Mouse (Mus musculus): ENCODE results near the gene Cpm. TPM values are rescaled to one million over a fixed set of nuclear protein-coding genes. Genes with fewer than 3 reads are reported as not detected.

Gene Cpm
- polyA plus RNA-seq, 1 experiment: not detected

DNA sequence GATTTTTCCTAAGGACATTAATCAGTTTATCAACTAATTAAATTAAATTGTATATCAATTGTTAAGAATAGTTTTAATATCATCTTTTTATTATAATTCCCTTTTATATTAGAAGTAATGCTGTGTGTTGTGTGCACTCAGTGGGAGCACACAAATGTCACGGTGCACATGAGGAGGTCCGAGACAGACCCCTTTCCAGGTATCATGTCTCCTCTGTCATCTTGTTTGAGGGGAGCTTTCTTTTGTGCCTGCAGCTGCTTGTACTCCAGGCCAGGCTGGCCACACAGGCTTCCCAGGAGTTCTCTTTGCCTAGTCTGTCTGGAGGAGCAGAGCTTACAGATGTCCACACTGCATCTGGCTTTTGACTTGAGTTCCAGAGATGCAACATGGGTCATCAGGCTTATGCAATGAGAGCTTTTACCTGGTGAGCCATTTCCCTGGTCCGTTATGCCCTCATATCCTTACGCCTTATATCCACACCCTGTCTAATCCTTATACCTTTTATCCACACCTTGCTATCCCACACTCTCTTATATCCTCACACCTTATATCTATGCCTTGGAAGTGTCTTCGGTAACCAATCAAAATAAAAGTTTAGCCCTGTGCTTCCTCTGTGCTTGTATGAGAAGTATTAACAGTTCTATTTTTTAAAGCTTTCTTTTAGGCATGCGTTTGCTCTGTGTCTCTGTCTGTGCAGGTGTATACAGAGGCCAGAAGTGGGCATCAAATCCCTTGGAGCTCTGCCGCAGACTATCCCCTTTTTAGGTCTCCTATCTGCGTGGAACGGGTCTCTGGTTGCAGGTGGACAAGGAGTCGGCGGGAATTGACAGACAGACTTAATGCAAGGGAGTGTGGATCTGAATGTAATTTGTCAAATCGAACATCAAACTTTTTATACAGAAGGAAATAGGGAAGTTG is 7.4 kb upstream of the Cpm start:
- TF ChIP-seq GATA1 (IDR thresholded peaks at IDR 0.05; ENCODE audit: low read length): no peak

DNA sequence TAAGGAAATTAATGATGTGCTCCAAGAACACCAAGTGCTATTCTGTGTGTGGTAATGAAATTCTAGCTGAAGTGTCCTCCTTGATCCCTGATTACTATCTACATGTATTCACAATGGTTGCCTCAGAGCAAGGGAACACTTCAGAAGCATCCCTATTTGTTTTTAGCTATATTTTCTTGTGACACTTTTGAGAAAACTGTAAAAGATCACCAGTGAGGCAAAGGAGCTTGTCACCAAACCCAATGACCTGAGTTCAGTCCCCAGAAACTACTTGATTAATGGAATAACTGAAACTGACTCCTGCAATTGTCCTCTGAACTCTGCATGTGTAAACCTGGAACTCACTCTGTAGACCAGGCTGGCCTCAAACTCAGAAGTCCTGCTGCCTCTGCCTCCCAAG is 5.9 kb upstream of the Cpm start:
- no peak for TF ChIP-seq GATA1 (IDR thresholded peaks at IDR 0.05; ENCODE audit: low read length)

DNA sequence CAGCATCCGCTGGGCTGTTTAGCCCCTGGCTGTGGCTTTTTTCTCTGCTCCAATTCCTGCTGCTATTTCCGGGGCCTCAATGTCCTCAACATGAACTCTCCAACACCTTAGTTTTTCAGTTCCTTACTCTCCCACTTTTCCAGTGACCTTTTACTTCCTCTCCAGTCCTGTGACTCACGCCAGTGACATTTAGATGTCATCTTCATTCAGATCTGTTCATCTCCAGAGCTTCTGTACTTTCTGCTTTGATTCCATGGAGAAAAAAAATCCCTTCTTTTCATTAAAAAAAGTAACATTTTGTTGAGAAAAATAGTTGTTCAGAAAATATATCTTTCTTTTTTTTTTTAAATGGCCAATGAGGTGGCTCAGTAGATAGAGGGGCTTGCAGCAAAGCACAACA is 5.1 kb upstream of the Cpm start:
- no peak for TF ChIP-seq GATA1 (IDR thresholded peaks at IDR 0.05; ENCODE audit: low read length)

DNA sequence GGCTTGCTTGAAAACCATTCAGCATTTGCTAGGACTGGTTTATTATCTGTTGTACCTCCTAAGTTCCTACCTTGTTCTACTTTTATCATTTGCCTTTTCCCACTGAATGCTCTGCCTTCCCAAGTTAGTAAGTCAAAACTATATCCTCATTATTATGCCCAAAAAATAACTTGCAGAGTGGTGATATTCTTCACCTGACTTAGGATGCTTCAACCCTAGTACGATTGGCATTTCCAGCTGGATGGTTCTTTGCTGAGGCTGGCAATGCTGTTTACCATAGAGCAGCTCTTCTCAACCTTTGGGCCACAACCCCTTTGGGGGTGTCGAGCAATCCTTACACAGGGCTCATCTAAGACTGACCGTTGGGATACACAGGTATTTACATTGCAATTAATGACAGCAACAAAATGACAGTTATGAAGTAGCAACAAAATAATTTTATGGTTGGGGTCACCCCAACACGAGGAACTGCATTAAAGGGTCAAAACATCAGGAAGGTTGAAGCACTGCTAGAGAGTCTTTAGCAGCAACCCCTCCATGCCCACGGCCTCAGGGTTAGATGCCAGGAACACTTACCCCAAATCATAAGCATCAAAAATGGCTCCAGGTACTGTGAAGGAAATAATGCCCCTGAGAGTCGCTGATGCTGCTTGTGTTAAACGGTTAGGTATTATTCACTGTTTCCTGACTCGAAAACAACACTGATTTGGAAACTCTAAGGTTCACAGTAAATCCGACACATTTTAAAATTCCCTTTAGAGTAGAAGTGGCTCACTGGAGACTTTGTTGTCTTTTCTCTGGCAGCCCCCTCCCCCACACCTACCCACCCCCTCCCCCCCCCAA is 4.4 kb upstream of the Cpm start:
- no peak for TF ChIP-seq GATA1 (IDR thresholded peaks at IDR 0.05; ENCODE audit: low read length)

DNA sequence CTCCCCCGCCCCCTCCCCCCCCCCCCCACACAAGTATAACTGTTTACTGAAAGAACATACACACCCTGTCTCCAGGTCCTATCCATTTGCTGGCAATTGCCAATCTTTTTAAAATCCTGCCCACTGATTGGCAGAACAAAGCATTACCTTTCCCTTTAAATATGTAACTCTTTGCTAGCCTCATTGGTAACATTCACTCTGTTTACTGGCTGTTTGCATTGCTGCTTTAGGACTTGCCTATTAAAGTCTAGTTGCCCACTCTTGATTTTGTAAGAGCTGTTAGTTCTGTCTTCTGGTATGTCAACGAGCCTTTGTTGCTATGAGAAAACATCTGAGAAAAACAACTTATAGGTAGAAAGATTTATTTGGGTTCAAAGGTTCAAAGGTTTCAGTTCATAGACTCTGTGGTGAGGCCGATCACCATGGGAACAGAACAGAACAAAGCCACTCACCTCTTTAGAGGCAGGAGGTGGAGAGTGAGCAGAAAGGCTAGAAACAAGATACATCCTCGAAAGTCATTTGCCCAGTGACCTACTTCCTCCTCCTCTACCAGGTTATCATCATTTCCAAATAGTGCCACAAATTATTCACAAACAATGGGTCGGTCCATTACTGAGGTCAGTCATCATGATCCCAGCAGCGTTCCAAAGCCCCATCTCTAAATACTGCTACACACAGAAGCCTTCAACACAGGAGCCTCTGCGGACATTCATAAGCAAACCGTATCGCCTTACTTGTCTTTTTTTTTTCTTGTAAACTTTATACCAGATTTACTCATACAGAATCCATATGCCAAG is 3.6 kb upstream of the Cpm start:
- TF ChIP-seq GATA1 (IDR thresholded peaks at IDR 0.05; ENCODE audit: low read length): no peak

DNA sequence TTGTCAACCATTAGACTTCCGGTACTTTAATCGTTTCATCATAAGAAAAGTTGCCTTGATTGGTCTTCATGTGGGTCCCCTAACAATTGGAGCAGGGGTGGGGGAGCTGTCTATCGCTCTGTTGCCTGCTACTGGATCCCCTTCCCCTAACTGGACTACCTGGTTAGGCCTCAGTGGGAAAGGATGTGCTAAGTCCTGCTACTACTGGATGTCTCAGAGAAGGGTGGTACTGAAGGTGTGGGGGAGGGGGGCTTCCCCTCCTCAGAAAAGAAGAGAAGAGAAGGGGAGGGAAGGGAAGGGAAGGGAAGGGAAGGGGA is 3.0 kb upstream of the Cpm start:
- no peak for TF ChIP-seq GATA1 (IDR thresholded peaks at IDR 0.05; ENCODE audit: low read length)

DNA sequence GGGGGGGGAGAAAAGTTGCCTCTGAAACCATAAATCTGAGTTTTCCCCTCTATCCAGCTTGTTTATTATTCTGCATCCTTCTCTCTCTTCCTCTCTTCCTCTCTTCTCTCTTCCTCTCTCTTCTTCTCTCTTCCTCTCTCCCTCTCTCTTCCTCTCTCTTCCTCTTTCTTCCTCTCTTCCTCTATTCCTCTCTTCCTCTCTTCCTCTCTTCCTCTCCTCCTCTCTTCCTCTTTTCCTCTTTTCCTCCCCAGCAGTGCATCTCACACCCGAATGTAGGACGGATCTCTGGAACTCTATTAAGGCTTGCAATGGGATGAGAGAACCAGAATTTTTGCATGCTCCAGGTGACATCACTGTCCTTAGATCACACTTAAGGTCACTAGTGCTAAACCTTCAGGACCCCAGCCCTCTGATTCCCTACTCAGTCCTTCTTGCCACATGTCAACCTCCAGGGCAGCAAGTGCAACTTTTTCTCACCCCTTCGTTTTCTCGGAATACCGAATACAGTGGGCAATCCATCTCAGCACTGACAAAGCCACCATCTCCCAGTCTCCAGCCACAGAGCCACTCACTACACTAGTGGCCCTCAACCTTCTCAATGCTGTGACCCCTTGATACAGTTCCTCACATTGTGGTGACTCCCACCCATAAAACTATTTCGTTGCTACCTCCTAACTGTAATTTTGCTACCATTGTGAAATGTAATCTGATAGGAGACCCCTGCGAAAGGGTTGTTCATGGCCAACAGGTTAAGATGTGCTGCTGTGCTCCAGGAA is 2.3 kb upstream of the Cpm start:
- TF ChIP-seq GATA1 (IDR thresholded peaks at IDR 0.05; ENCODE audit: low read length): no peak

DNA sequence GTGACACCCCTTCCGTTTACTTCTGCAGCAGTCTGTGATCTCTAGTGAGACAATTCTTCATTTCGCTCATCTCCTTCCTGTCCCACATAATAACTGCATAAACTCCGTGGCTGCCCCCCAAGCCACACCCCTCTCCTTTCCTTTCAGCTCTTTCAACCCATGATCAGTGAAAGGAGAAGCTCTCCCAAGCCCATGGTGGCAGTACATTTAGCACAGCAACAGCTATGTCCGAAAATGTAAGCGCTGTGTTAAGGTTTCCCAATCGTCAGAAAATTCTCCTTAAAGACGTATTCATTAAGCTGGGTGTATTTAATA is 1.7 kb upstream of the Cpm start:
- no peak for TF ChIP-seq GATA1 (IDR thresholded peaks at IDR 0.05; ENCODE audit: low read length)

DNA sequence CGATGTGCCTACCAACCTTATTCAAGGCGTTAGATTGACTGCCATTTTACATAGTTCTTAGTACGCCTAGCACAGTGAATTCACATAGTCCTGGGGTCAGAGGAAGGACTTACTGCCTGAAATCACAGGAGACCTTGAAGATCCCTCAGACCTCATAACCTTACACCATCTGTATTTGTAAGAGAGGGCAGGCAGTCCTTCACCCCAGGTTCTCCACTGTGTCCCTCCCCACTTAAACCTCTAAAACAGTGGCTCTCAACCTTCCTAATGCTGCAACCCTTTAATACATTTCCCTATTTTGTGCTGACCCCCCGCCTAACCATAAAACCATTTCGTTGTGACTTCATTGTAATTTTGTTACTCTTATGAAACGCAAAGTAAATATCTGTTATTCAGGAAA is 1.4 kb upstream of the Cpm start:
- no peak for TF ChIP-seq GATA1 (IDR thresholded peaks at IDR 0.05; ENCODE audit: low read length)

DNA sequence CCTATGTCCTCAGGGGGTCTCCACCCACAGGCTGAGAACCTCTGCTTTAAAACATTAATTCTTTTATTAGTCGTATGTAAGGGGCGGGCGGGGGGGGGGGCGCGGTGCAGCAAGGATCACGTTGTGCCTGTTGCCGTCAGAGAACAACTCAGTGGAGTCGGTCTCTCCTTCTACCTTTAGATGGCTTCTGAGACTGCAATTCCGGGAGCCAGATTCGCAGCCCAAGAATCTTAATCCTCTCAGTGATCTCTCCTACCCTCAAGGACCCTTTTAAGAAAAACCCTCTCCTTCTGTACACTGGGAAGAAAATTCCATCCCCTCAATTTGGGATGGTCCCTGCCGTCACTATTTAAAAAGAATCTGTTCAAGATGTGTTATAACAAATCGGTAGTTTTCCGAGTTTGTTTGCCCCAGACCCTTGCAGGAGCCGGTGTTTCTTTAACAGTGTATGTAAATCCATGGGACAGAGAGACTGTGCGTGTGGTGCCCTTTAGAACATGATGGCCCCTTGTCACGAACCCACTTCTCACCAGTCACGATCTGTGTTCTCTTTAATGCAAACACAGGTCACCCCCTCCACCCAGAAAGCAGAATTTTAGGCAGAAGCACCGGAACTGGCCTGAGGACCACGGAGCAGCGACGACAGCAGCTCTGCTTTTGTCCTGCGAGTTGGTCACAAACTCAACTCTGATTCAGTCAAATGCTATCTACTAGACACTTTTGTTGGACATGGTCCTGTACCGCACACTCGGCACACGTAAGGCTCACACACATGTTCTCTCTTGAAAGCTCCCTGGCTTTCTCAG is 734 bp upstream of the Cpm start:
- no peak for TF ChIP-seq GATA1 (IDR thresholded peaks at IDR 0.05; ENCODE audit: low read length)

DNA sequence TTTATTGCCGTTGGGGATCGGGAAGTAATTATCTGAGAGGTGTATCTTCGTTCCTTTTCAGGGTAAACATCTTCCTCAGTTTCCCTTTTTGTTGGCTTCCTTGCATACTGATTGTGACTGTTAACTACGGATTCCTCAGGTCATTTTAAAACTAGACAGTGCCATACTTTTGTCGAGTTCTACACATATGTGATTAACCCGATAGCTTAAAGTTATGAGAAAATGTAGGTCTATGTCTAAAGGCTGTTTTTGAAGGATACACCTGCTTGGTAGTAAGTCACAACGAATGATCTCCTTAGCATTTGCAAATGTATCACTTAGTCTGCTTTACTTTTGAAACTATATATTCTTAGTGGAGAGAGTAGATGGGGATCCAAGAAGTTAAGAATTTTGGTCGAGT is 876 bp downstream of the Cpm start:
- TF ChIP-seq GATA1 (IDR thresholded peaks at IDR 0.05; ENCODE audit: low read length): no peak

DNA sequence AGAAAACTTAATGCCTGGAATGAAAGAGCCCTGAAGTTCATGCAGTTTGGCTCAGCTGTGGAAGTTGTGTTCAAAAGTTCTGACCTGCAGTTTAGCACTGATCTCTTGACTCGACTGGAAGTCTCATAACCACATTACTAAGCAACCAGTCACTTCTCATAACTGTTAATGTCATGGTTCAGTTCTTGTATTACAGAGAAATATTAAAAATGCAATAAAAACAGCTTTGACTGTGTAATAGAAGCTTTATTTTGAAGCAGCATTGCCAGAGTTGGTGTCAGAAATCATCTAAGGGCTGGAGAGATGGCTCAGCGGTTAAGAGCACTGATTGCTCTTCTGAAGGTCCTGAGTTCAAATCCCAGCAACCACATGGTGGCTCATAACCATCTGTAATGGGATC is 1.5 kb downstream of the Cpm start:
- TF ChIP-seq GATA1 (IDR thresholded peaks at IDR 0.05; ENCODE audit: low read length): no peak

DNA sequence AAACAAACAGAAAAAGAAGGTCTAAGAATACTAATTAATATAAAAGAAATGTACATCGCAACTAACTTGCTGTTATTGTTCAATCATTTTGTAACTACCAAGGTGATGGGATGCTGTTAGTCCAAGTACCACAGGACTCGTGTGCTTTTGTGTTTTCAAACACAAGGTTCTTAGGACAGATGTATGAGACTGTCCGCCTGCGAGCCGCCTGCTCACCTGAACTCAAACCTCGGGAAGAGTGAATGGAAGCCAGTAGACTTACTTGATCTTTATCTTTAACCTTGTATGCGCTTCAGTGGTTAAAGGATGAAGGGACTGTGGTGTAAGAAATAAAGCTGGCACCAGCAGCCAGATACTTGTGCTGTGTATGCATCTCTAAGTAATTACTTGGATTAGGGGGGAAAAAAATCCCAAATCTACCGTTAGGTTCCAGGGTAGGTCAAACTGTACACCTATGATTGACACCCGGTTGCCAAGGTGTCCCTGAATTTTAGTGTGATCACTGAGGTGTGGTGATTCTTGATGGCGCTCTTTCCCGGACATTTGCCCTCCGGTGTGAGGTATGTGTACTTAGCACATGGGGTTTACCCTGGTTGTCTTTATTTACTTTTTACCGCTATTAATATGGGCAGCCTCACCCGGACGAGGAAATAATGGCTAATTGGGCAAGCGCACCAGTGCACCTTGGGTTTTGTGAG is 2.4 kb downstream of the Cpm start:
- no peak for TF ChIP-seq GATA1 (IDR thresholded peaks at IDR 0.05; ENCODE audit: low read length)

DNA sequence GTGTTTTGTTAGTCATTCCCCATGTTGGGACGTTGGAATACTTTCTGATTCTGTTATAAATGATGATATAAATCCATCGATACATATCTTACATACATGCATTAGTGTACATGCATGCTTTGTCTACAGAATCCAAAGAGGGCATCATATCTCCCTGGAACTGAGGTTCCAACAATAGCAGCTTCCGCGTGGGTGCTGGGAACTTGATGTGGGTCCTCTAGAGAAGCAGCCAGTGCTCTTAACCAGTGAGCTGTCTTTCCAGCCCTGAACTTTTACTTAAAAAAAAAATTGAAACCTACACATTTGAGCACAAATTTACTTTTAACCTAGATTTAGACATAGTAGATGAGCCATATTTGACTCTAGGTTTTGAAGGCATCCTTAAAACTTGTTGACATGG is 3.1 kb downstream of the Cpm start:
- no peak for TF ChIP-seq GATA1 (IDR thresholded peaks at IDR 0.05; ENCODE audit: low read length)

Data from G1E-ER4 (cell line).